Mouse (Mus musculus): Measurements from ENCODE around the gene Plcb1. TPM values are rescaled to one million over a fixed set of nuclear protein-coding genes. Genes with fewer than 3 reads are reported as not detected.

The Plcb1 gene
- polyA plus RNA-seq, 1 experiment from 2014 or later: 3.2 TPM

DNA sequence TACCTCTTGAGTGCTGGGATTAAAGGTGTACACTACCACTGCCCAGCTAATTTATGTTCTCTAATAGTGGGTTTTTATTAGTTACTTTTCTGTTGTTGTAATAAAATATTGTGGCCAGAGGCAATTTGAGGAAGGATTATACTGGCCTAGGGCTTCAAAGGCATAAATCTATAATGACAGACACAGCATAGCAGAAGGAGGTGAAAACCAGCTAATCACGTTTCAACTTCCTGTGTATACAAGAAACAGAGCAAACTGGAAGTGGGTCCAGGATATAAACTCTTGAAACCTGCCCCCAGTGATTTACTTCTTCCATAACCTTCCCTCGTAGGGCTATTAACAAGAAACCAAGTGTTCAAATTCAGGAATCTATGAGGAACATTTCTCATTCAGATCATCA, 715.0 kb downstream of the Plcb1 start:
- H3K9ac ChIP-seq (ENCODE audit: low read length): no peak overlapping the region
- H3K4me1 ChIP-seq (ENCODE audit: control insufficient read depth, insufficient read depth, low read length): no peaks in the 10 kb centered on the region
- H3K27me3 ChIP-seq (ENCODE audit: control insufficient read depth, insufficient read depth, low read length): no peaks in the 10 kb centered on the region
- no peak overlapping the region for H3K4me3 ChIP-seq (ENCODE audit: low read length)
- no peak overlapping the region for H3K4me2 ChIP-seq (ENCODE audit: low read depth, low read length)
- 44% methylated on average over 2 of the region's 2 CpGs for WGBS
- H3K36me3 ChIP-seq (ENCODE audit: control insufficient read depth, insufficient read depth): no peaks in the 10 kb centered on the region
- H3K9me3 ChIP-seq (replicated peaks; ENCODE audit: control insufficient read depth, low read length): no peaks in the 10 kb centered on the region
- no peak overlapping the region for H3K27ac ChIP-seq (ENCODE audit: low read length)
- no peak for ATAC-seq (replicated peaks; ENCODE audit: extremely low read depth, insufficient read depth, low FRiP score)

GRCm38 (mm10) chr2:135503328-135503997, 717.6 kb downstream of the Plcb1 start:
- no peak for ATAC-seq (replicated peaks; ENCODE audit: extremely low read depth, insufficient read depth, low FRiP score)
- Histone ChIP-seq H3K9me3 (replicated peaks; ENCODE audit: control insufficient read depth, low read length) (no peaks in the 10 kb centered on the region), H3K9ac (ENCODE audit: low read length) (no peak overlapping the region), H3K4me2 (ENCODE audit: low read depth, low read length) (no peak overlapping the region), H3K4me3 (ENCODE audit: low read length) (no peak overlapping the region), H3K27me3 (ENCODE audit: control insufficient read depth, insufficient read depth, low read length) (no peaks in the 10 kb centered on the region), H3K4me1 (ENCODE audit: control insufficient read depth, insufficient read depth, low read length) (no peaks in the 10 kb centered on the region), H3K27ac (ENCODE audit: low read length) (no peak overlapping the region), H3K36me3 (ENCODE audit: control insufficient read depth, insufficient read depth) (no peaks in the 10 kb centered on the region)
- WGBS: 79% methylated on average over 4 of the region's 4 CpGs

GRCm38 (mm10) chr2:135503998-135504354, 718.1 kb downstream of the Plcb1 start:
- Histone ChIP-seq H3K27ac (ENCODE audit: low read length) (no peak overlapping the region), H3K27me3 (ENCODE audit: control insufficient read depth, insufficient read depth, low read length) (no peaks in the 10 kb centered on the region), H3K9ac (ENCODE audit: low read length) (no peak overlapping the region), H3K4me3 (ENCODE audit: low read length) (no peak overlapping the region), H3K36me3 (ENCODE audit: control insufficient read depth, insufficient read depth) (no peaks in the 10 kb centered on the region), H3K4me1 (ENCODE audit: control insufficient read depth, insufficient read depth, low read length) (no peaks in the 10 kb centered on the region), H3K9me3 (replicated peaks; ENCODE audit: control insufficient read depth, low read length) (no peaks in the 10 kb centered on the region), H3K4me2 (ENCODE audit: low read depth, low read length) (no peak overlapping the region)
- no peak for ATAC-seq (replicated peaks; ENCODE audit: extremely low read depth, insufficient read depth, low FRiP score)

DNA sequence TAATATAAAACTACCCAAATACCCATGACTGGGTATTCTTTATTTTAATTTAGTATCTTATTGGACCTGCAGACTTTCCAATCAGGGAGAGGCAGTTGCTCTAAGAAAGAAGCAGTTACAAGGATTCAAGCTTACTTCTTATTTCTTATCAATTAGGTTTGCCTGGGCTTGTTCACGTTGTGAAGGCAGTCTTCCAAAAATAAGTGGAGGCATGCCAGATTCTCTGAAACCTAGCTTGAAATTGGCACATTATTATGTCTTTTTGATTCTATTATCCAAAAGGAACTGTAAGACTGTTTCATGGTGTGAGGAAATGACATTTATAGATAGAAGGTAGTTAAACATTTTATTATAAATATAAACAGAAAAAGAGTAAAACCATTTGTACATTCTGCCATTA, 721.2 kb downstream of the Plcb1 start:
- H3K4me2 ChIP-seq (ENCODE audit: low read depth, low read length): no peak overlapping the region
- H3K27ac ChIP-seq (ENCODE audit: low read length): no peak overlapping the region
- no peak for ATAC-seq (replicated peaks; ENCODE audit: extremely low read depth, insufficient read depth, low FRiP score)
- H3K4me3 ChIP-seq (ENCODE audit: low read length): no peak overlapping the region
- no peaks in the 10 kb centered on the region for H3K36me3 ChIP-seq (ENCODE audit: control insufficient read depth, insufficient read depth)
- no peaks in the 10 kb centered on the region for H3K27me3 ChIP-seq (ENCODE audit: control insufficient read depth, insufficient read depth, low read length)
- H3K9me3 ChIP-seq (replicated peaks; ENCODE audit: control insufficient read depth, low read length): no peaks in the 10 kb centered on the region
- H3K4me1 ChIP-seq (ENCODE audit: control insufficient read depth, insufficient read depth, low read length): no peaks in the 10 kb centered on the region
- no peak overlapping the region for H3K9ac ChIP-seq (ENCODE audit: low read length)
- 24% methylated on average over 1 of the region's 1 CpGs for WGBS

- 44% methylated on average over 2 of the region's 2 CpGs for WGBS
- Histone ChIP-seq H3K4me2 (ENCODE audit: low read depth, low read length) (no peak overlapping the region), H3K9ac (ENCODE audit: low read length) (no peak overlapping the region), H3K9me3 (replicated peaks; ENCODE audit: control insufficient read depth, low read length) (no peaks in the 10 kb centered on the region), H3K27ac (ENCODE audit: low read length) (no peak overlapping the region), H3K27me3 (ENCODE audit: control insufficient read depth, insufficient read depth, low read length) (no peaks in the 10 kb centered on the region), H3K36me3 (ENCODE audit: control insufficient read depth, insufficient read depth) (no peaks in the 10 kb centered on the region), H3K4me1 (ENCODE audit: control insufficient read depth, insufficient read depth, low read length) (no peaks in the 10 kb centered on the region), H3K4me3 (ENCODE audit: low read length) (no peak overlapping the region)
- ATAC-seq (replicated peaks; ENCODE audit: extremely low read depth, insufficient read depth, low FRiP score): no peak
These were observed 733.1 kb downstream of the Plcb1 start for GRCm38 (mm10) chr2:135518956-135519355.

Other genes with a start within 250 kb of the Plcb1 start
- gene Hao1, start 231.7 kb upstream of the Plcb1 start, polyA plus RNA-seq (2015; fragmentation: Nextera tagmentation; extraction: Ambion mirVana): not detected in 2 replicates
- gene Tmx4, start 141.9 kb upstream of the Plcb1 start, polyA plus RNA-seq (2015; fragmentation: Nextera tagmentation; extraction: Ambion mirVana): 35.7 and 40.8 TPM in 2 replicates

Measured in heart, embryonic 16.5 days (tissue).